Mouse (Mus musculus) kidney, adult 2 months (tissue): ENCODE measurements around the gene Mnd1.

Experiments used
- CTCF ChIP-seq: fragments of 200-500 bp; conservative IDR thresholded peaks from 2 replicates; pipeline ENCODE4 v1.5.1; 2011; ENCODE audit warnings: low read depth, mild to moderate bottlenecking, control low read depth, low read length, moderate library complexity, mixed read lengths; ENCODE audit not compliant: insufficient read depth, insufficient read length
- POLR2A ChIP-seq: fragments of 200-500 bp; IDR thresholded peaks from one replicate; pipeline ENCODE4 v1.6.1; 2011; ENCODE audit warnings: low read depth, low read length, control low read depth

- no peak for TF ChIP-seq CTCF
- TF ChIP-seq POLR2A = no peak
Observed at GRCm38 (mm10) chr3:84038981-84039645, 116.5 kb downstream of the Mnd1 start.
